Mouse (Mus musculus): ENCODE data around the gene Tmcc2. TPM values are rescaled to one million over a fixed set of nuclear protein-coding genes. Genes with fewer than 3 reads are reported as not detected.

Gene Tmcc2
- total RNA-seq, 2 experiments from 2014 or later, result 18.2 to 19.7 TPM

GRCm38 (mm10) chr1:132321821-132322580 lies 69.1 kb downstream of the Tmcc2 start:
- no peak for DNase-seq
- intact Hi-C loops (cut with DNase I), result no loop called here

DNA sequence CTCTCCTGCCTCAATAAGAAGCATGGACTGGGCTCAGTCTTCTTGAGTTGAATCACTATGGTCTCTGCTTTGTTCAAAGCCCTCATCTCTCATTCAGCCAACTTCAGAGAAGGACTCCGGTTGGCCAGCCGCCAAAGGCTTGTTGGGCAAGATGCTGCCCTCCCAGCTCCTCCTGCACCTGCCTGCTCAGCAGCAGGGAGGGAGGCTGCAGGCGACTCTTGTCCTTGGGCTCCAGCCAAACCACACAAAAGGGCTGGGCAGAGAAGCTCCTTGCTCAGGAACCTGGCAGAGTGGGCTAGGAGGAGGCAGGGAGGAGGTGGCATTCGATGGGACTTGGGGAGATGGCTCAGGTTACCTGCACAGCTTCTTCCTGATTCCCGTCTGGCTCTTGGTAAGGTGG lies 71.8 kb downstream of the Tmcc2 start:
- intact Hi-C loops (cut with DNase I), result loop anchor here (10.0 kb wide), 1 partner anchor 314 kb away; the partner anchor contains the start of gene Elk4
- DNase-seq, result no peak

GRCm38 (mm10) chr1:132317894-132318863 lies 72.9 kb downstream of the Tmcc2 start:
- intact Hi-C loops (cut with DNase I), result loop anchor here (2.0 to 10.0 kb wide), 2 partner anchors 15 to 313 kb away; partner anchors contain the start of gene Elk4
- no peak for DNase-seq

- intact Hi-C loops (cut with DNase I), result loop anchor here (2.0 to 10.0 kb wide), 2 partner anchors 15 to 313 kb away; partner anchors contain the start of gene Elk4
- no peak for DNase-seq
These were observed 73.7 kb downstream of the Tmcc2 start for GRCm38 (mm10) chr1:132317413-132317812.

- DNase-seq, result no peak
- intact Hi-C loops (cut with DNase I), result loop anchor here (2.0 to 10.0 kb wide), 2 partner anchors 16 to 312 kb away; partner anchors contain the start of gene Elk4
These were observed 74.5 kb downstream of the Tmcc2 start for GRCm38 (mm10) chr1:132316625-132316994.

GRCm38 (mm10) chr1:132315889-132316624 lies 75.0 kb downstream of the Tmcc2 start, which contains the start of gene Nuak2:
TSS of gene Nuak2 (plus strand) at chr1:132316126.
- intact Hi-C loops (cut with DNase I), result loop anchor here (2.0 to 10.0 kb wide), 2 partner anchors 17 to 311 kb away; partner anchors contain the start of gene Elk4
- DNase-seq, result peak; percentile 88 to 90

DNA sequence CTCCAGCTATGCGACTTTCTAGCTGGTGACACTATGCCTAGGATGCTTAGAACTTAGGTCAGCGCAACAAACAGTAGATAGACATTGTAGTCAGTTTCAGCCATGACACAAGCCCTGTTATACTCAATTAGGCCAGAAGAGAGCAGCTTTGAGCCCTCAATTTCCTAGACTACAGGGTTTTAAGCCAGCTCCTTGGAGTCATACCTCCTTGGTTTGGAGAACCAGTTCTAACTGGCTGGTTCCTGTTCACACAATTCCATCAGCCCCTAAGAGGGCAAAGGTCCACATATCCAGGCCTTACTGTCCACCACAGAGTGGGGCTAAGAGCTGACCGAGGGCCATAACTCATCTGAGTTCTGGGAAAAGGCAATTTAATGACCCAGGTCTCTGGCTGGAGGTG lies 78.4 kb downstream of the Tmcc2 start:
- DNase-seq, result peak; percentile 70 to 77
- intact Hi-C loops (cut with DNase I), result loop anchor here (1.0 to 10.0 kb wide), 5 partner anchors 43 to 308 kb away; partner anchors contain the start of genes Dstyk, Elk4, Rbbp5 and Tmcc2

GRCm38 (mm10) chr1:132312043-132312442 lies 79.0 kb downstream of the Tmcc2 start:
- intact Hi-C loops (cut with DNase I), result loop anchor here (2.0 to 10.0 kb wide), 4 partner anchors 79 to 307 kb away; partner anchors contain the start of genes Dstyk, Elk4, Rbbp5 and Tmcc2
- no peak for DNase-seq

DNA sequence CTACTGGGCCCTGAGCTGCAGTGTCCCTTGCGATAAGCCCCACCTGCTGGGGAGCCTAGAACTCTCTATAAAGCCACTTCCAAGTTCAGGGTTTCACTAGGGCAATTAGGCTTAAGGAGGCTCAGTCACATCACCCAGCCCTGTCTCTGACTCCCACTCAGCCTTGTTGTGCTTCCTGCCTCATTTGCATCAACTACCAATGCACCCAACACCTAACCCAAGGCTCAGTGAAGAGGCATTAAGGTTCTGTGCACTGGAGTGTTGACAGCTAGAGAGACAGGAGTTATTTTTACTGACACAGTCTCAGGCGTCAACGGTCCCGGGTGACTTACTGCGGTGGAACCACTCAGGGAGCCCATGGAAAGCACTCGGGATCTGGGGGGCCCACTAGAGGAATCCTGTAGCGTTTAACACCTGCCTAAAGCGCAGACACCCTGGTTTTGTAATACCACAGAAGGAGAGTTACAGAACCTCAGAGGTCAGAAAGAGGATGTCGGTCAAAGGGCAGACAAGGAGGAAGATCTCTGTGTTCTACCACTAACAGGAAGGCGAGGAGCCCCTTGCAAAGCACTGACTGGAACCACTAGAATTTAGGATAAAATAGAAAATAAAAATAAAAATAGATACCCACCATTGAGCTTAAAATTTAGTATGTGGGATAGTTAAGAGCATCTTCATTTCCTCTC lies 79.8 kb downstream of the Tmcc2 start:
- intact Hi-C loops (cut with DNase I), result loop anchor here (5.0 to 10.0 kb wide), 3 partner anchors 106 to 307 kb away; partner anchors contain the start of genes Dstyk, Elk4 and Rbbp5
- no peak for DNase-seq

DNA sequence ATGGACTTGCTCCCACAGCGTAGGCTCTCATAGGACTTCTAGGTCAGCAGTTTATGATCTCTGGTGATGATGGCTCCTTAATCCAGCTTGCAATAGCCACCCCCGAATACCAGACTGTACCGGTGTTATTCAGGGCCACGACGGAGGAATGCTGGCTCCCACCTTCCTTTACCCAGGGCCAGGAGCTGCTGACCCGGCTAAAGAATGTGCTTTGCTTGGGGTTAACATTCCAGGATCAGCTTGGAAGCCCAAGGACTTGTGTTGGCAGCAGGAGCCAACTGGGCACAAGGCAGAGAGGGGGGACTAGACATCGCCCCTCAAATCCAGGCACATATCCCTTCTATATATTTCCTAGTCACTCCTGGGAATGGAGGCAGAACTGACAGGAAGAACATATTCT lies 80.3 kb downstream of the Tmcc2 start:
- intact Hi-C loops (cut with DNase I), result loop anchor here (5.0 to 10.0 kb wide), 3 partner anchors 107 to 306 kb away; partner anchors contain the start of genes Dstyk, Elk4 and Rbbp5

GRCm38 (mm10) chr1:132308674-132309073 lies 82.4 kb downstream of the Tmcc2 start:
- intact Hi-C loops (cut with DNase I), result loop anchor here (5.0 kb wide), 1 partner anchor 191 kb away; no protein-coding TSS in a partner anchor
- no peak for DNase-seq

More for the DNA sequence above, 80.3 kb downstream of the Tmcc2 start:
- no peak for DNase-seq

- intact Hi-C loops (cut with DNase I), result loop anchor here (2.0 to 5.0 kb wide), 2 partner anchors 149 to 191 kb away; no protein-coding TSS in a partner anchor
- DNase-seq, result no peak
These were observed 83.1 kb downstream of the Tmcc2 start for GRCm38 (mm10) chr1:132307962-132308361.

DNA sequence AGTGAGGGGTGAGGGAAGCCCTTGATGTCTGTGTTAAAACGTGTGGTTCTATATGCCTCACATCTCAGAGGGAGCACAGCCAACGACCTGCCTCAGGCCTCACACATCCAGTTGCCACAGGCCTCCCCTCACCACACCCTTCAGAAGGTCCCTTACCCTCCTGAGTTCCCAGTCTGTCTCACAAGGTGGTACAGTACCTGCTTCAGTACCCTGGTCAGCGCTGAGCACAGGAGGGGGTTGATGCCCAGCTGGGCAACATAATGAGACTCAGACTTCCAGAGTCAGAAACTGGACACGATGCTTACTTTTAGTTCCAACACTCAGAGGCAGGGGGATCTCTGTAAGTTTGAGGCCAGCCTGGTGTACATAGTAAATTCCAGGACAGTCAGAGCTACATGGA lies 84.3 kb downstream of the Tmcc2 start:
- intact Hi-C loops (cut with DNase I), result loop anchor here (2.0 to 5.0 kb wide), 2 partner anchors 148 to 190 kb away; no protein-coding TSS in a partner anchor
- DNase-seq, result no peak

Other genes with a start within 250 kb of the Tmcc2 start
- gene Lemd1, start 199.8 kb downstream of the Tmcc2 start, total RNA-seq (2021), result not detected
- not detected for gene AC124108.1, start 199.8 kb downstream of the Tmcc2 start, total RNA-seq (2021)
- not detected for gene Gm10188, start 161.5 kb downstream of the Tmcc2 start, total RNA-seq (2021)
- gene Klhdc8a, start 92.7 kb downstream of the Tmcc2 start, total RNA-seq (2021), result 10 to 100 TPM; 14.3 to 19.1 TPM
- 1 to 10 TPM; 3.7 to 3.8 TPM for gene Nuak2, start 75.2 kb downstream of the Tmcc2 start, total RNA-seq (2021)
- gene Dstyk, start 26.3 kb upstream of the Tmcc2 start, total RNA-seq (2021), result 10 to 100 TPM; 16.6 to 17.0 TPM
- 10 to 100 TPM; 19.2 to 22.0 TPM for gene Rbbp5, start 86.1 kb upstream of the Tmcc2 start, total RNA-seq (2021)
- 1 to 10 TPM; 1.4 to 1.5 TPM for gene Tmem81, start 114.9 kb upstream of the Tmcc2 start, total RNA-seq (2021)
- 1 to 10 TPM; 2.8 to 4.1 TPM for gene Cntn2, start 152.0 kb upstream of the Tmcc2 start, total RNA-seq (2021)

All from heart, postnatal 36 days (tissue).